Mouse (Mus musculus): ENCODE data around the gene Rcan1.

GRCm38 (mm10) chr16:92454495-92454894 lies 16.2 kb downstream of the Rcan1 start:
- TF ChIP-seq CTCF (IDR thresholded peaks at IDR 0.05) (no peak), EP300 (IDR thresholded peaks at IDR 0.05) (no peak)
